Mouse (Mus musculus): ENCODE results near the gene Ablim1.

The Ablim1 gene

GRCm38 (mm10) chr19:57314346-57315012 is at the start of gene Ablim1:
Ablim1 (minus strand) TSS chr19:57314919.
- peak; percentile 37 for DNase-seq (ENCODE audit: low spot score)

GRCm38 (mm10) chr19:57363538-57363937 is 48.8 kb upstream of the Ablim1 start:
- DNase-seq (ENCODE audit: low spot score), result no peak

- DNase-seq (ENCODE audit: low spot score), result no peak
Observed at GRCm38 (mm10) chr19:57363076-57363475, 48.4 kb upstream of the Ablim1 start.

GRCm38 (mm10) chr19:57362586-57362985 is 47.9 kb upstream of the Ablim1 start:
- no peak for DNase-seq (ENCODE audit: low spot score)

- no peak for DNase-seq (ENCODE audit: low spot score)
Observed at GRCm38 (mm10) chr19:57361939-57362307, 47.2 kb upstream of the Ablim1 start.

- peak; percentile 29 for DNase-seq (ENCODE audit: low spot score)
Observed at GRCm38 (mm10) chr19:57361131-57361938, 46.6 kb upstream of the Ablim1 start.

- peak; percentile 92 for DNase-seq (ENCODE audit: low spot score)
Observed at GRCm38 (mm10) chr19:57360341-57361130, 45.8 kb upstream of the Ablim1 start, which contains the start of gene Fam160b1. Fam160b1 (plus strand) TSS chr19:57360680.

- DNase-seq (ENCODE audit: low spot score), result no peak
Observed at GRCm38 (mm10) chr19:57359701-57360326, 45.1 kb upstream of the Ablim1 start.

- DNase-seq (ENCODE audit: low spot score), result no peak
Observed at GRCm38 (mm10) chr19:57358836-57359598, 44.3 kb upstream of the Ablim1 start.

- DNase-seq (ENCODE audit: low spot score), result peak; percentile 26
Observed at GRCm38 (mm10) chr19:57358322-57358721, 43.6 kb upstream of the Ablim1 start.

- no peak for DNase-seq (ENCODE audit: low spot score)
Observed at GRCm38 (mm10) chr19:57357811-57358210, 43.1 kb upstream of the Ablim1 start.

- DNase-seq (ENCODE audit: low spot score), result no peak
Observed at GRCm38 (mm10) chr19:57357244-57357643, 42.5 kb upstream of the Ablim1 start.

GRCm38 (mm10) chr19:57356273-57356672 is 41.6 kb upstream of the Ablim1 start:
- DNase-seq (ENCODE audit: low spot score), result no peak

- no peak for DNase-seq (ENCODE audit: low spot score)
Observed at GRCm38 (mm10) chr19:57355451-57356251, 40.9 kb upstream of the Ablim1 start.

GRCm38 (mm10) chr19:57354715-57355114 is 40.0 kb upstream of the Ablim1 start:
- DNase-seq (ENCODE audit: low spot score), result no peak

- no peak for DNase-seq (ENCODE audit: low spot score)
Observed at GRCm38 (mm10) chr19:57354050-57354449, 39.3 kb upstream of the Ablim1 start.

- no peak for DNase-seq (ENCODE audit: low spot score)
Observed at GRCm38 (mm10) chr19:57353228-57353627, 38.5 kb upstream of the Ablim1 start.

GRCm38 (mm10) chr19:57352337-57352935 is 37.7 kb upstream of the Ablim1 start:
- no peak for DNase-seq (ENCODE audit: low spot score)

- DNase-seq (ENCODE audit: low spot score), result no peak
Observed at GRCm38 (mm10) chr19:57349096-57349495, 34.4 kb upstream of the Ablim1 start.

GRCm38 (mm10) chr19:57344678-57345077 is 30.0 kb upstream of the Ablim1 start:
- no peak for DNase-seq (ENCODE audit: low spot score)
